Mouse (Mus musculus): ENCODE data around the gene 3110040M04Rik.
"Not testable (repeated sequence)": the region's sequence is repeated elsewhere in the genome, so short reads cannot be mapped to it uniquely, and the experiment has no call there.

3110040M04Rik gene

DNA sequence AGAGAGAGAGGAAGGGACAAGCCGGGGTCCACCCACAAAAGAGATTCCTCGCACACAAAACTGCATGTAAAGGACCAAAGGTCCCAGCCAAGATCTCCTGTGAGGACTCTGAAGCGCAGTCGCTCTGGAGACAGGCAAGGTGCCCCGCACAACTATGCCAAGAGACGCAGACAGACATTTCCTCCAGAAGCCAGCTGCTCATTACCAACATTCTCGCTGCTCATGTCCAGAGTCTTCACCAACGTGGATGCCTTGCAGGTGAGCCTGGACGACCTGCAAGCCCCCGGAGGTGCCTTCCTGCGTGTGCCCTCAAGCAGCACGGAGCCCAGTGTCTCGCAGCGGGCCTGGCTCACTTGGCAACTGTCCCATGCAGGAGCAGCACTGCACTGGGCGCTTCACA is 11.2 kb upstream of the 3110040M04Rik start:
- not testable (repeated sequence) for DNase-seq

DNA sequence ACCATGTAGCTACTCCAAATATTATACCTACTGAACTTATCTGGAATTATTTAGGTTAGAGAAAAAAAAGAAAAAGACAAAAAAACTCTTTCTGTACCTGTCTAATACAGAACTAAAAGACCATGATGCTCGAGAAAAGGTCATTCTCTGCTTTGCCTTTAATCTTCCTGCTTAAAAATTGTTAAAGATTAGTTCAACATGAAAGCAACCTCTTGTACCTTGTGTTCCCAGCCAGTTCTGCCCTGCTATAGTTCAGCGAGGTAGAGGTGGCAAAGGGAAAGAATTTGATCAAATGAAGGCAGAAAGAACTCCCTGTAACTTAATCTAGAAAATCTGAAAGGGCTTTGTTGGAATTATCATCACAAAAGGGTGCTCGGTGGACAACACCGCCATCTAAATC is 7.9 kb upstream of the 3110040M04Rik start:
- not testable (repeated sequence) for DNase-seq

DNA sequence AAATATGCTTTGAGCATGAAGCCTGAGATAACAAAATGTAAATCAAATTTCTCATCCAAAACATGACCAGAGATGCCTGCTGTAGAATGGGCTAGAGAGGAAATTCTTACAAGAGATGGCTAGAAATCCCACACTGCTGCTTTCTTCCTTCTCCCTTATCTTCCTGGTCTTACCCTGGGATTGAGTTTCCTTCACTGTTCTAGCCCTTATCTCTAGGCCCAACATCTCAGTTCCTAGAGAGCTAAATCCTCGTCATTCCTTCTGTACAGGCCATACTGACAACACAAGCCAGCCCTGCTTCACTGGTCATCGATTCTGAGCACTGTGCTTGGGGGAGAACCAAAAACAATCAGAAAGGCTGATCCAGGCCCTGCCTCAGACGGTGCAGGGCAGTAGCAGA is 7.2 kb upstream of the 3110040M04Rik start:
- DNase-seq = not testable (repeated sequence)

DNA sequence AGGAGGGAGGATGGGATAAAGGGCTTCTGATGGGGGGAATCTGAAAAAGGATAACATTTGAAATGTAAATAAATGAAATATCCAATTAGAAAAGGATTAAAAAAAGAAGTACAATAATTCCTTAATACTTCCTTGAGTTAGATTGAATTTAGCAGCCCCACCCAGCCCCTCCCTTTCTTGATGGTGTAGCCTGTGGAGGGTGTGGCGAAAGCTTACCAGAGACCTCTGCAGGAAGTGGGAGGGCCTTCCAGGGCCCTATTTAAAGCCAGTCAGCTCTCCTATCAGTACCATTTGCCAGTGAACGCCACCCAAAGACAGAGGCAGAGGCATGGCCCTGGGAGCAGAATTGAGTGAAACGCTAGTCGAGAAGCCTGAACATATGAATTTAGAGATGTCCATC is 5.8 kb upstream of the 3110040M04Rik start, which contains the start of gene Gm47995:
Gm47995 (plus strand) TSS at position 329 of the 400 bp plus-strand sequence.
- DNase-seq = not testable (repeated sequence)

DNA sequence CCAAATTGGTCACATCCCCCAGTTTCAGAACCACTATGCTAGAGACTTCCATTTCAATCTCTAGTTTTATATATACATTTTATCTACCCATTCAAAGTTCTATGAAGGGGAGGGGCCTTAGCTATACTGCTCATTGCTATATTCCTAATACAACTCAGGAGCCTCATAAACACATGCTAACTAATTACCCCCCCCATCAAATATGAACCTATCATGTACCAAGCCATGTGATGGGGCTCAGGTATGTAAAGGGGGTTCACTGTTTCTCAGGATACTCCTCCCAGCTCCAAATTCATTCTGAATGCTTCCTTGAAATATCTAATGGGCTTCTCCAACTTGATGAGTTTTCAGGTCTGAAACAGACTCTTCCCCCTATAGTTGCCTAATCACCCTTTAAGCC is 3.3 kb upstream of the 3110040M04Rik start:
- DNase-seq = not testable (repeated sequence)

DNA sequence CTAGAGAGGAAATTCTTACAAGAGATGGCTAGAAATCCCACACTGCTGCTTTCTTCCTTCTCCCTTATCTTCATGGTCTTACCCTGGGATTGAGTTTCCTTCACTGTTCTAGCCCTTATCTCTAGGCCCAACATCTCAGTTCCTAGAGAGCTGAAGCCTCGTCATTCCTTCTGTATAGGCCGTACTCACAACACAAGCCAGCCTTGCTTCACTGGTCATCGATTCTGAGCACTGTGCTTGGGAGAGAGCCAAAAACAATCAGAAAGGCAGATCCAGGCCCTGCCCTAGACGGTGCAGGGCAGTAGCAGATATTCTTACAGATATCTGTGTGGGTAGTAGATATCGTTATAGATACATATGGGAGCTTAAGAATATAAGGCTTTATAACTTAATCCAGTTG is 1.1 kb upstream of the 3110040M04Rik start:
- not testable (repeated sequence) for DNase-seq

DNA sequence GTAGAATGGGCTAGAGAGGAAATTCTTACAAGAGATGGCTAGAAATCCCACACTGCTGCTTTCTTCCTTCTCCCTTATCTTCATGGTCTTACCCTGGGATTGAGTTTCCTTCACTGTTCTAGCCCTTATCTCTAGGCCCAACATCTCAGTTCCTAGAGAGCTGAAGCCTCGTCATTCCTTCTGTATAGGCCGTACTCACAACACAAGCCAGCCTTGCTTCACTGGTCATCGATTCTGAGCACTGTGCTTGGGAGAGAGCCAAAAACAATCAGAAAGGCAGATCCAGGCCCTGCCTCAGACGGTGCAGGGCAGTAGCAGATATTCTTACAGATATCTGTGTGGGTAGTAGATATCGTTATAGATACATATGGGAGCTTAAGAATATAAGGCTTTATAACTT is 4.6 kb downstream of the 3110040M04Rik start:
- DNase-seq = not testable (repeated sequence)

DNA sequence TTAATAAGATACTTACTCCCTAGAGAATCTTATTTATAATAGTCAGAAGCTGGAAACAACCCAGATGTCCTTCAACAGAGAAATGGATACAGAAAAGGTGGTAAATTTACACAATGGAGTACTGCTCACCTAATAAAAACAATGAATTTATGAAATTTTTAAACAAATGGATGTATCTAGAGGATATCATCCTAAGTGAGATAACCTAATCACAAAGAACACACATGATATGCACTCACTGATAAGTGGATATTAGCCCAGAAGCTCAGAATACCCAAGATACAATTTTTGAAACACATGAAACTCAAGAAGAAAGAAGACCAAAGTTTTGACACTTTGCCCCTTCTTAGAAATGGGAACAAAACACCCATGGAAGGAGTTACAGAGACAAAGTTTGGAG is 5.0 kb downstream of the 3110040M04Rik start:
- DNase-seq = not testable (repeated sequence)

DNA sequence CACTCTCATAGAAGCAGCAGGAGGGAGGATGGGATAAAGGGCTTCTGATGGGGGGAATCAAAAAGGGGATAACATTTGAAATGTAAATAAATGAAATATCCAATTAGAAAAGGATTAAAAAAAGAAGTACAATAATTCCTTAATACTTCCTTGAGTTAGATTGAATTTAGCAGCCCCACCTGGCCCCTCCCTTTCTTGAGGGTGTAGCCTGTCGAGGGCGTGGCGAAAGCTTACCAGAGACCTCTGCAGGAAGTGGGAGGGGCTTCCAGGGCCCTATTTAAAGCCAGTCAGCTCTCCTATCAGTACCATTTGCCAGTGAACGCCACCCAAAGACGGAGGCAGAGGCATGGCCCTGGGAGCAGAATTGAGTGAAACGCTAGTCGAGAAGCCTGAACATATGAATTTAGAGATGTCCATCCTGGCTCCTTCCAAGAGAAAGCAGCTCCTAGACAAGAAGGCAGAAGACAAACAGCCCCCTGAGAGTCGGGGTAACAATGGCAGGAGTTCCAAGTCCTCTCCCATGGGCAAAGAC is 6.0 kb downstream of the 3110040M04Rik start, which contains the start of gene Gm47996:
Gm47996 (plus strand) TSS at position 308 of the 532 bp plus-strand sequence.
- DNase-seq = peak; percentile 2

DNA sequence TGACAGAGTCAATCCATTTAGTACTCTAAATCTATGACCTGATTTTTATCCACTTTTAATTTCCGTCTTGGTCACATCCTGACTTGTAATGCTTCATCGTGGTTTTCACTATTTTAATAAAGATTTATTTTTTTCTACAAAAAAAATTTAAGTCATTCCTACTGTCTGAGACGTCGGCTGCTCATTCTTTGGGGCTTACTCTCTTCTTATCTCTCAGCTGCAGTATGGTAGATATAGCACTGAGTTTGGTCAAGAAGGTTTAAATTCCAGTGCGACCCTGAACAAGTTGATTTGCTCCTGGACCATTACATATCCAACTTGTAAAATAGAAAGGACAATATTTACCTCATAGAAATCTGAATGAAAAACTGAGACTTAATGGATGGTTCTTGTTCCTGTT is 7.7 kb downstream of the 3110040M04Rik start:
- not testable (repeated sequence) for DNase-seq

DNA sequence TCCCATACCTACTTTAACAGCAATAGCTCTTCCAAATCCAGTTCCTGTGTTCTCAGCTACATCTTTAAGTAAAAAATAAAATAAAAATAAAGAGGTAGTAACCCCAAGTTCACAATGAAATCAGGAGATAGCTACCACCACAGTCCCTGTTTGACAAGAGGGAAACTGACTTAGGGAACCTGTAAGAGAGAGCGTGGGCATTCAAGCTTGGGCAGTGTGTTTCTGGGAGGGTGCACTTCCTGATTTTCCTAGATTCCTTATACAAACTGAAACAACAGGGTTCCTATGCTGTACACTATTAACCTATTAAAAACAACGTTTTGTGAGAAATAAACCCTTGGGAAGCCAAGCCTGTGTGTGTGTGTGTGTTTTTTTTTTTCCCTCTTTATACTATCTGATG is 10.9 kb downstream of the 3110040M04Rik start:
- DNase-seq = no peak

DNA sequence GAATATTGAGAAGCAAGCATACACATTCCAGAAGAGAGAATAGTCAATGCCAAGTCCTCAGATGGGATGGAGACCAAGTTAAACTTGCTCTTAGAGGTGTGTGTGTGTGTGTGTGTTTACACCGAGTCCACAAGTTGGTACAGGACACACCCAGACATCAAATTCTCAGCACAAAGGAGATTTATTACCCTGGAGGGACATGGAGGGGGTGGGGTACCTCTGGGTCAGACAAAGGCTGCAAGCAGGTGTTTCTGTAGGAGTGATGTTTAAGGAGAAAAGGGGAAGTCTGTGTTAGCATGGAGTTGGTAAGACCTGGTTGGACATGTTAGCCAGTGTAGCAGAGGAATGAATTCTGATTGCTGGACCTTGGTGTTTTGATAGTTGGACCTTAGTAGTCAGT is 12.1 kb downstream of the 3110040M04Rik start:
- no peak for DNase-seq

DNA sequence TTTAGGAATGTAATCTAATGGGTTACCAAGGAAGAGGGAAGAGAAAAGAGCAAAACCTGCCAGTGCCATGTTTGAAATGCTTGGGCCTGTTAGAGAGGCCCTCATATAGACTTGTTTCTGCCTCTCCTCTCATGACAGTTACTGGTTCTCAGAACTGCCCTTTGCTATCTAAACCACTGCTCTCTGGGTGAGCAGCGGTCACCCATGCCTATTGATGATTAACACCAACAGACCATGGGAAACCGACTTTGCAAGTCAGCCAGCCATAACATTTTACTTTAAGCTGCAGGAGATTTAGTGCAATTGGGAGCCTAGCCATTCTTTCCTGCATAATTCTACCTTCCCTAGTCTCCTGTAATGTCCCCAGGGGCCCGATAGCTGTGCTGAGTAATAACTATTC is 12.5 kb downstream of the 3110040M04Rik start:
- no peak for DNase-seq

DNA sequence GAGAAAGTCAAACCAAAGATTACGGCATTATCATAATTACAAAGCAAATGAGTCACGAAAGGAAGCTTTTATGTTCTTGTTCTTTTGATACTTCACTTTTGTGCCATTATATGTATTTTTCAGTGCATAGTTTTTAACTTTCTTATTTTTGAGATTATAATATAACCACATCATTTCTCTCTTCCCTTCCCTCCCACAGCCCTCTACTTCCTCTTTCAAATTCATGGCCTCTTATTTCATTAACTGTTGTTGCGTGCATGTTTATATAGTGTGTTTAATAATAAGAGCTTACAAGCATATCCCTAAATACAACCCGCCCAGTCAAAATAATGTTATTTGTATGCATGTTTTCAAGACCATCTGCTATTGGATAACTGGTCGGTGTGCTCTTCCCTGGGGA is 15.1 kb downstream of the 3110040M04Rik start:
- DNase-seq = no peak

DNA sequence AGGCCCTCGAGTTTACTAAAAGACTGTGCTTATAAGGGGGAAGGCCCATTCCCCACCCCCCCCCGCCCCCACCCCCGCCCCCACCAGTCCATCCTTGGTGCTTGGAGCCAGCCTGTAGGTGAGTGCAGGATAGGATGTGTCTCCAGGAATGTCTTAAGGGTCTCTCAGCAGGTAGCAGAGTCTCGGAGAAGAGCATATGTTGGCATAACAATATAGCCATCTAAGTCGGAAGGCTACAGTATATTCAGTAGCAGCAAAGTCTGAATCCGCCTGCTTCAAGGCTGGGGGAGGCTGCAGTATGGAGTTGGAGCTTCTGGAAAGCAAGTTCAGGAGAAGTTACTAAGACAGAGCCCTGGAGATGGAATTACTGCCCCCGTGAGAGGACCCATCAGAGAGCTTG is 16.2 kb downstream of the 3110040M04Rik start:
- no peak for DNase-seq

DNA sequence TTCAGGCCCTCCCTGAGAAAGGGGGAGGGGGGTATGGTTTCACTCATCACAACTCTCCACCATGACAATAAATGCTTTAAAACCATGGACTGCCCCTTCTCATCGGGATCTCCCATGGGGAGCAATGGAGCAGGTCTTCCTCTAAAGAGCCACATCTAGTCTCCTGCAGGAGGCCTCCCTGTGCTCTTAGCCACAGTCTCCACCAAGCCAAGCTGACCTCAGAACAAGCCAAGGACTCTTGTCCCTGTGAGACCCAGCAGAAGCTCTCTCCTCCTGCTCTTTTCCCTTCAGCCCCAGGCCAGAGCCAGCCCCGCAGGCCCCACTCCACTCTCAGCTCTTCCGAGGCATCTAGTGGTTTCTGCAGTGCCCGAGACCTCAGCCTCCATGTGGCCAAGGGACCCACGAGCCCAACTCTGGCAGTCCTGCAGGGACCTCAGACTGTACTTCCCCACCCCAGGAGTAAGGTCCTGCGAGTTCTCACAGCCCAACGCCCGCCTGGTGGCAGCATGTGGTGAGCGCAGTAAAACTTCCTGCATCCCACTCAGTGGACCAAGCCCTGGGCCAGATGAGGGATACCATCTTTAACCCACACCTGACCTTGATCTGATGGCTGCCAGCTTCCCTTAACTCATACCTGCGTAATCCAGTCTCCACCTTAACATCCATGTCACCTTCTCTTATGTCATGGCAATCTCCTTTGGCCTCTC is 18.8 kb downstream of the 3110040M04Rik start:
- DNase-seq = no peak

DNA sequence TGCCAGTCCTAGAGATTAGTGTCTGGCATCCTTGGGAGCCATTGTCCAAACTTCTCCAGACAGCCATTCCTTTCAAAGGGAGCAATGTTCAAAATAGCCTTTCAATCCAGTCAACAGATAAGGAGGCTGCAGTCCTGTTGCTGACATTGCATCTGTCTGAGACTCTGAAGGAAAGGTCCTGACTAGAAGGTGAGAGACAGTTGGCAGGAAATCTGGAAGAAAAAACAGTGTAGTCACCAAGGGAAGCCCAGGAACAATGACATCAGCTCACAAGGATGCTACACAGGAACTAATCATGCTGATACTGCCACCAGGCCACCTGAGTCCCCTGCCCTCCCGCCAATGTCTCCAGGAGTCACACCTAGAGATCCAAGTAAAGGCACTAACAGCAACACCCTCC is 19.5 kb downstream of the 3110040M04Rik start:
- DNase-seq = no peak

DNA sequence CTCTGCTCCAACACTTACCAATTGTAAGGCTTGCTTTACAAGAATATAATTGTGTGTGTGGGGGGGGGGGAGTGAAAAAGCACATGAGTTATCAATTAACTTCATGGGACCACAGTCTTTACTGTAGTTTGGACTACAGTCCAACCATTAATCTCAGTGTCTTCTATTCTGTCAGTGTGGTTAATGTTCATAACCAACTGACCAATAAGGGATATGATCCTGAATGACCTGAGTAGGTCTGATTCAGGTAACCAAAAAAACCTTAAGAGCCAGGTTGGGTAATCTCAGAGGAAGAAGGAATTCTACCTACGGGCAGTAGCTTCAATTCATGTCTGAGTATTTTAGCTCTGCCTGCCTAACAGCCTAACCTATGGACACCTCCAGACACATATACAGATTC is 20.6 kb downstream of the 3110040M04Rik start:
- DNase-seq = no peak

DNA sequence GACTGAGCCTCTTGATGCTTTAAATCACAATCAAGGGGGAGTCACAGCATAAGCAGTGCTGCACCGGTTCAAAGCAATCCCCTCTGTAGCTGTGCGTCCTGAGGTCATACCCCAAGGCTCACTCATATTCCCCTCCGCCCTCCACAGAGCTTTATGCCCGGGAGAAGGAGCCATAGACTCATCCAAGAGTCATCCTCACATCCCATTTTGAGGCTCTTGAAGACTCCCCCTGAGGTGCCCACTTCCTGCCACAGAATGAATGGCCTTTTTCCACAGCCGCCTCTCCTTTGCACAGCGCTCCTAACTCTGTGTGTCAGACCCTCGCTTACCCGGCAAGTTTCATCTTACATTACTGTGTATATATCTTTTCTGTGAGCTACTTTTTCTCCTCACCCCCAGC is 23.6 kb downstream of the 3110040M04Rik start:
- DNase-seq = no peak

DNA sequence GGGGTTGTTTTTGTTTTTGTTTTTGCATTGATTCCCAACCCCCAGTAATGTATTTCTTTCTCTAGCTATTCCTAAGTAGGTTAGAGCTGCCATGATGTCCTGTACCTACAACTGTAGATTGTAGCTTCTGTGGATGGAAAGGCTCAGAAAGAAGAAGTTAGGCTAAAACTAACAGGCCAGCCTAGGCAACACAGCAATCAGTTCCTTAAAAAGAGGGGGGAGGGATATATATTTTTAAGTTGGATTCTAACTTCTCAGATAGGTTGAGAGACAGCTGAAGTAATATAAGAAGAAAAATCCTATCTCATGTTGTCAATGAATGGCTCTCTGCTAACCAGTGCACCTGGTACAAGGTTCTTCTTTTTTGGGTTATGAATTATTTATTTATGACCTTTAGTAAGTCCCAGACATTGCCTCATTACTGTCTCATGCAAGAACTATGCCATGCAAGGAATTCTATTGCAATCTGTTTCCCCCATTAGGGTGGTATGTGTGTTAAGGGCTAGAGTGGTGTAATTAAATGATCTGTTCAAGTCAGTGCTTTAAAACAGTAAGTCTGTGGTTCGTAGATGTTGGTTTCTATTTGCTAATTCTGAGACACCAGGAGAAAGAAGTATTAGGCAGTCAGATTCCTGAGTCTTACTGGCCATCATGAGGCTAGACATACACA is 24.5 kb downstream of the 3110040M04Rik start:
- no peak for DNase-seq

DNA sequence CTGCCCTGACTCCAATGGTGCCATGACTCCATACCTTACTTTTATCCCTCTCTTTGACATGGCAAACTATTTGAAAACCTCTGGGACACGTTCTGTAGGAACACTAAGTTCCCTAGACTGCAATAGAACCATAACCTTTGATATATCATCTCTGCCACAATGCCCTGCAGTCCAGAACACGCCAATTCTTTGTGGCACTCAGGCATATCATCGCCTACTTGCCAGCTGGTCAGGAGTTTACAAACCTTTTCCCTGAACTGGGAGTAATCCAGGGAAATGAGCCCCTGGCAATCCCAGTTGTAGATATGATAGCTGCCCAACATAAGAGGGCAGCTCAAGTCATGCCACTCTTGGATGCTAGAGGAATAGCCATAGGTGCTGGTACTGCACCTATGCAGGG is 28.4 kb downstream of the 3110040M04Rik start:
- DNase-seq = no peak

DNA sequence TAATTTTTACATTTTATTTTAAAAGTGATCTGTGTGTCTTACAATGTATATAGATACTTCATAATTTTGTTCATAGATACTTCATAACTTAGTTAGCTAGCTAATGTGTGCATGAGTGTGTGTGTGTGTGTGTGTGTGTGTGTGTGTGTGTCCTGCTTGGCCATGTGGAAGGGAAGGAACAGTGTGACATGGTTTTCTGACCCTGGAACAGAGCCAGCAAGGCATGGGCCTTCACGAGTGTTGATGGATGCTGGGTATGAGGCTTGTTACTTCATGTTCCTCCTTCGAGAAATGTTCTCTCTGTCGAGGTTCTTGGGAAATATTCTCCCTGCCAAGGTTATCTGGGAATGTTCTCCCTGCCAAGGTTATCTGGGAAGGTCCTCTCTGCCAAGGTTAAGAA is 29.8 kb downstream of the 3110040M04Rik start:
- DNase-seq = no peak

DNA sequence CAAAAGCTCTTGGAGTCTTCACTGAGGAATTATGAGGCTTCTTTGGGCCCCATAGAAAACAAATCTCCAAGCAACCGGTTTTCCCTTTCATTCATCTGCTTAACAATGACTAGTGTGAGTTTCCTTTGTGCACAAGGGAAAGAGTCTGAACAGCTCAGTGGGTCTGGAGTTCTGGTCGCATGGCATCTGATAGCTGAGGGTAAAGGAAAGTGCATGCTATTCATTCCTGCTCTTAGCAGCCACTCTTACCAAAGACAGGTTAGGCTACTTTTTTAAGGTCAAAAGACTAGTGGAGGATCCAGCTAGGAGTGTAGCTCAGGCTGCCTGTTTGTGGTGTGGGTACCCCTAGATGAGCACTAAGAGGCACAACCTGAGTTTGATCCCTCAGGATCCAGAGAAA is 31.7 kb downstream of the 3110040M04Rik start:
- no peak for DNase-seq
